Comparison of ENCODE assay signal across 21 mouse cellular contexts in the genomic region with DNA sequence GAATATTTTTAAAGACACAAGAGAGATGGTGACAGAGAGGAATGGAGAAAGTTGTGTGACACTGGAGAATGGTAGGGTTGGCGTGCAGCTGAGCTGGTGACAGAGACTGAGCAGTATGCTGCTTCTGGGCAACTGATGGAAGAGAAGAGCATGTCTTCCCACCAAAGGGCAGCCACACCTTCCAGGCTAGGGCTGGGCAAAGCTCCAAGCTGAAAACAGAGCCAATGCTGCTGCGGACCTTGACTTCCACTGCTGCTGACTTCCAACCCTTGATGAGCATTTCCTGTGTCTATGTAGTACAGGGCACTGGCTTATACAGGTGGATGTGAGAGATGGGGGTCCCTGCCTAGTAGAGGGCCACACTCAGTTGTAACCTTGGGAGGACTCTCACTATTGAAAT.
A peak's percentile ranks its signal among the peaks of the same experiment; 100 is the strongest.
DNase-seq lines count a peak whose midpoint lies in the region; ATAC-seq and TF ChIP-seq lines count a peak whose summit lies in the region.
"Had no signal": no experiment of that assay in that cellular context is flagged by ENCODE, and none has a peak within 500 bp of the region (broad histone marks: within the 10 kb centered on the region; RNA-seq: fewer than 3 reads in every experiment).

No protein-coding gene starts in this region.

- peaks cover 16% of the 10 kb centered on the region for H3K4me1 ChIP-seq in liver, adult 2 months (ENCODE audit: control insufficient read depth, insufficient read depth, low read length)
- H3K4me1 ChIP-seq in liver, embryonic 11.5 days (replicated peaks; ENCODE audit: control insufficient read depth, insufficient read depth, low read length), result no peaks in the 10 kb centered on the region
- H3K4me1 ChIP-seq: embryonic facial prominence, embryonic 12.5 days; heart, embryonic 12.5 days; hindbrain, embryonic 12.5 days; liver, embryonic 15.5 days; lung, embryonic 15.5 days; neural tube, embryonic 12.5 days had no signal

- H3K27ac ChIP-seq in liver, adult 2 months (replicated peaks; ENCODE audit: insufficient read depth, low read depth, low read length), result no peak overlapping the region
- H3K27ac ChIP-seq in liver, embryonic 11.5 days (ENCODE audit: low read depth, low read length), result no peak overlapping the region
- H3K27ac ChIP-seq: embryonic facial prominence, embryonic 12.5 days; hindbrain, embryonic 12.5 days; kidney, postnatal 0 days; liver, embryonic 15.5 days; lung, embryonic 15.5 days; neural tube, embryonic 12.5 days had no signal

- ATAC-seq in liver, embryonic 11.5 days (replicated peaks; ENCODE audit: low FRiP score), result no peak

- no peak overlapping the region for H3K4me3 ChIP-seq in liver, adult 2 months (ENCODE audit: insufficient read depth, low read depth, low read length)
- no peak overlapping the region for H3K4me3 ChIP-seq in liver, embryonic 11.5 days (ENCODE audit: low read depth, low read length)
- H3K4me3 ChIP-seq: embryonic facial prominence, embryonic 12.5 days; heart, embryonic 12.5 days; hindbrain, embryonic 12.5 days; liver, embryonic 15.5 days; lung, embryonic 15.5 days; neural tube, embryonic 12.5 days had no signal

- no peaks in the 10 kb centered on the region for H3K27me3 ChIP-seq in liver, adult 2 months (ENCODE audit: control insufficient read depth, insufficient read depth, low read length)
- no peaks in the 10 kb centered on the region for H3K27me3 ChIP-seq in liver, embryonic 11.5 days (replicated peaks; ENCODE audit: control insufficient read depth, insufficient read depth, low read length)
- H3K27me3 ChIP-seq: embryonic facial prominence, embryonic 12.5 days; heart, embryonic 12.5 days; hindbrain, embryonic 12.5 days; liver, embryonic 15.5 days; lung, embryonic 15.5 days; neural tube, embryonic 12.5 days had no signal

- intact Hi-C loops in heart, postnatal 10 days (cut with DNase I), result no loop called here

- no peaks in the 10 kb centered on the region for H3K36me3 ChIP-seq in liver, adult 2 months (ENCODE audit: control insufficient read depth, insufficient read depth, low read length)
- H3K36me3 ChIP-seq in liver, embryonic 11.5 days (ENCODE audit: control insufficient read depth, insufficient read depth, low read length), result no peaks in the 10 kb centered on the region
- H3K36me3 ChIP-seq: embryonic facial prominence, embryonic 12.5 days; heart, embryonic 12.5 days; hindbrain, embryonic 12.5 days; liver, embryonic 15.5 days; lung, embryonic 15.5 days; neural tube, embryonic 12.5 days had no signal

- DNase-seq in adrenal gland, adult (ENCODE audit: inconsistent age in 2 of 2, low spot score in 1 of 2), result peak; percentile 19 to 53
- DNase-seq in adrenal gland, adult 8-10 months, result no peak
- peak; percentile 3 to 19 for DNase-seq in heart, postnatal 10 days
- no peak for DNase-seq in heart, adult 8-10 months (ENCODE audit: low spot score)
- DNase-seq in liver, adult 2 months (ENCODE audit: extremely low read depth, low read depth, low spot score), result peak; percentile 90
- no peak for DNase-seq in liver, embryonic 11.5 days (ENCODE audit: low spot score)
- no peak for DNase-seq in right cerebral cortex, adult 18-20 months
- no peak for DNase-seq in layer of hippocampus, adult 9-10 months (ENCODE audit: low spot score)
- DNase-seq: cerebellum, adult 9-10 months; lung, postnatal 4 days; midbrain, embryonic 14.5 days; right cerebral cortex, postnatal 25 days; spleen, adult 18-20 months; thymus, postnatal 14 days had no signal

- no peak overlapping the region for H3K9ac ChIP-seq in liver, adult 2 months (ENCODE audit: low read depth, low read length)
- H3K9ac ChIP-seq in liver, embryonic 11.5 days (ENCODE audit: low read depth, low read length), result no peak overlapping the region
- H3K9ac ChIP-seq: embryonic facial prominence, embryonic 12.5 days; heart, embryonic 12.5 days; hindbrain, embryonic 12.5 days; liver, embryonic 15.5 days; lung, embryonic 15.5 days; neural tube, embryonic 12.5 days had no signal

- H3K4me2 ChIP-seq in liver, embryonic 11.5 days, result no peak overlapping the region
- H3K4me2 ChIP-seq: embryonic facial prominence, embryonic 12.5 days; heart, embryonic 12.5 days; hindbrain, embryonic 12.5 days; liver, embryonic 15.5 days; lung, embryonic 15.5 days; neural tube, embryonic 12.5 days had no signal

- H3K79me2 ChIP-seq in liver, adult 2 months (ENCODE audit: control insufficient read depth, insufficient read depth, low read length), result no peaks in the 10 kb centered on the region

- TF ChIP-seq CTCF in liver, adult 2 months (IDR thresholded peaks at IDR 0.05; ENCODE audit: low read depth, low read length), result no peak

- TF ChIP-seq POLR2A in liver, adult 2 months (IDR thresholded peaks at IDR 0.05; ENCODE audit: extremely low read depth, insufficient read depth, low read length), result no peak

- 25% methylated on average over 2 of the region's 2 CpGs for WGBS in liver, adult 2 months
- WGBS in liver, embryonic 11.5 days, result 89% methylated on average over 2 of the region's 2 CpGs

- no peaks in the 10 kb centered on the region for H3K9me3 ChIP-seq in liver, embryonic 11.5 days (ENCODE audit: control insufficient read depth, low read length)
- H3K9me3 ChIP-seq: embryonic facial prominence, embryonic 12.5 days; heart, embryonic 12.5 days; hindbrain, embryonic 12.5 days; liver, embryonic 15.5 days; lung, embryonic 15.5 days; neural tube, embryonic 12.5 days had no signal

Comparison
In these comparisons a context has a peak if more than half of its experiments do, and no peak if none do; other contexts are left out.
1. DNase-seq: peak in adrenal gland, adult (2 of 2), heart, postnatal 10 days (2 of 2) and liver, adult 2 months (single experiment); none in adrenal gland, adult 8-10 months (single experiment), heart, adult 8-10 months (single experiment), liver, embryonic 11.5 days (single experiment), right cerebral cortex, adult 18-20 months (single experiment) and layer of hippocampus, adult 9-10 months (single experiment).